Mouse (Mus musculus) CH12.LX (cell line): ENCODE measurements around the gene Prss32. TPM values are rescaled to one million over a fixed set of nuclear protein-coding genes. Genes with fewer than 3 reads are reported as not detected.
A peak's percentile ranks its signal among the peaks of the same experiment; 100 is the strongest.

Experiments
- DNase-seq: peaks from one replicate; pipeline ENCODE4 v3.0.0-alpha.2; 2013; ENCODE audit errors: extremely low read depth
- H3K27ac ChIP-seq: 2 replicates; pipeline ENCODE4 v1.5.1; 2012; ENCODE audit warnings: low read depth, mild to moderate bottlenecking, control low read depth, moderate library complexity; ENCODE audit not compliant: insufficient read depth
- H3K27me3 ChIP-seq: replicated peaks from 2 replicates; pipeline ENCODE3; 2012; ENCODE audit warnings: inconsistent platforms
- H3K36me3 ChIP-seq, 2 experiments: replicated peaks in 1 of 2; 2 replicates each; pipeline versions ENCODE3 to v1.6.1; 2012; ENCODE audit warnings: inconsistent platforms in 1 of 2, low read length in 1 of 2, mild to moderate bottlenecking in 1 of 2, mixed read lengths in 1 of 2, moderate library complexity in 1 of 2; ENCODE audit not compliant: control insufficient read depth in 1 of 2, insufficient read depth in 1 of 2
- H3K4me1 ChIP-seq, 2 experiments: 2 replicates each; pipeline ENCODE4 v1.6.1; 2012; ENCODE audit warnings: inconsistent platforms in 1 of 2, moderate library complexity in 1 of 2; ENCODE audit not compliant: insufficient read depth in 2 of 2, control insufficient read depth in 1 of 2
- H3K4me2 ChIP-seq: 2 replicates; pipeline ENCODE4 v1.6.1; 2012; ENCODE audit warnings: low read depth, mild to moderate bottlenecking, control low read depth; ENCODE audit not compliant: poor library complexity, insufficient read depth, severe bottlenecking
- H3K4me3 ChIP-seq, 3 experiments: fragments of 150-350 bp in 1 of 3; sonication (generic) in 1 of 3; replicated peaks in 1 of 3; 2 replicates each; pipeline versions ENCODE3 to v1.5.1; 2011 to 2012; ENCODE audit warnings: low read depth in 2 of 3, low read length in 2 of 3, mild to moderate bottlenecking in 2 of 3, moderate library complexity in 2 of 3, control low read depth in 1 of 3, improper control_type of control experiment in 1 of 3, inconsistent platforms in 1 of 3, mixed read lengths in 1 of 3; ENCODE audit not compliant: poor library complexity in 1 of 3
- H3K79me2 ChIP-seq: replicated peaks from 2 replicates; pipeline ENCODE4 v1.6.1; 2012; ENCODE audit warnings: mild to moderate bottlenecking, moderate library complexity; ENCODE audit not compliant: control insufficient read depth, poor library complexity, insufficient read depth, severe bottlenecking; ENCODE audit errors: extremely low read depth
- H3K9ac ChIP-seq: 2 replicates; pipeline ENCODE4 v1.6.1; 2012; ENCODE audit warnings: low read depth, mild to moderate bottlenecking, control low read depth, moderate library complexity; ENCODE audit not compliant: insufficient read depth
- H3K9me3 ChIP-seq: replicated peaks from 2 replicates; pipeline ENCODE3; 2012; ENCODE audit warnings: low read length, inconsistent platforms, mixed read lengths
- CHD1 ChIP-seq: IDR thresholded peaks from 2 replicates; pipeline ENCODE4 v1.6.1; 2012; ENCODE audit warnings: low read depth, low read length, improper control_type of control experiment, inconsistent platforms
- CHD2 ChIP-seq: IDR thresholded peaks from 2 replicates; pipeline ENCODE4 v1.6.1; 2011; ENCODE audit warnings: low read length, improper control_type of control experiment
- E2F4 ChIP-seq: IDR thresholded peaks from 2 replicates; pipeline ENCODE4 v1.6.1; 2011; ENCODE audit warnings: low read depth, low read length, improper control_type of control experiment; ENCODE audit not compliant: insufficient replicate concordance
- ELF1 ChIP-seq: IDR thresholded peaks from 2 replicates; pipeline ENCODE4 v1.6.1; 2014; ENCODE audit warnings: low read depth, mild to moderate bottlenecking, inconsistent platforms, low read length, improper control_type of control experiment
- EP300 ChIP-seq: IDR thresholded peaks from 2 replicates; pipeline ENCODE4 v1.6.1; 2011; ENCODE audit warnings: low read length, improper control_type of control experiment
- IRF4 ChIP-seq: IDR thresholded peaks from 2 replicates; pipeline ENCODE4 v1.6.1; 2014; ENCODE audit warnings: low read depth, mild to moderate bottlenecking, inconsistent platforms, low read length, improper control_type of control experiment
- JUN ChIP-seq: IDR thresholded peaks from 2 replicates; pipeline ENCODE4 v1.6.1; 2011; ENCODE audit warnings: low read depth, mild to moderate bottlenecking, low read length, improper control_type of control experiment, moderate library complexity; ENCODE audit not compliant: insufficient read depth
- MAFK ChIP-seq: IDR thresholded peaks from 2 replicates; pipeline ENCODE4 v1.6.1; 2011; ENCODE audit warnings: low read length, improper control_type of control experiment; ENCODE audit not compliant: insufficient replicate concordance
- MEF2A ChIP-seq: IDR thresholded peaks from 2 replicates; pipeline ENCODE4 v1.6.1; 2014; ENCODE audit warnings: low read depth, mild to moderate bottlenecking, inconsistent platforms, low read length, improper control_type of control experiment, borderline replicate concordance
- PAX5 ChIP-seq: IDR thresholded peaks from 2 replicates; pipeline ENCODE4 v1.6.1; 2012; ENCODE audit warnings: low read length, inconsistent platforms, mixed read lengths
- POLR2AphosphoS2 ChIP-seq: IDR thresholded peaks from 2 replicates; pipeline ENCODE4 v1.6.1; 2011; ENCODE audit warnings: low read depth, low read length, improper control_type of control experiment
- RCOR1 ChIP-seq: conservative IDR thresholded peaks from 2 replicates; pipeline ENCODE4 v1.6.1; 2012; ENCODE audit warnings: low read depth, mild to moderate bottlenecking, inconsistent platforms, low read length, improper control_type of control experiment
- SIN3A ChIP-seq: IDR thresholded peaks from 2 replicates; pipeline ENCODE4 v1.6.1; 2012; ENCODE audit warnings: low read length, improper control_type of control experiment, inconsistent platforms
- TCF12 ChIP-seq: IDR thresholded peaks from 2 replicates; pipeline ENCODE4 v1.6.1; 2014; ENCODE audit warnings: low read depth, mild to moderate bottlenecking, inconsistent platforms, low read length, improper control_type of control experiment
- USF2 ChIP-seq: conservative IDR thresholded peaks from 2 replicates; pipeline ENCODE4 v1.6.1; 2011; ENCODE audit warnings: low read depth, low read length, improper control_type of control experiment
- dilution Hi-C: fragments of 300-500 bp; cut with MboI; formaldehyde crosslinking; loops from 2 replicates; pipeline ENCODE4 v1.14.3; 2020; ENCODE audit warnings: low sequenced_read_pairs; ENCODE audit not compliant: extremely low pct_unique_long_range_greater_than_20kb, extremely low pct_ligation_motif_present
- in situ Hi-C: fragments of 300-500 bp; cut with MboI; formaldehyde crosslinking; loops from 3 replicates; pipeline ENCODE4 v1.14.3; 2019; ENCODE audit warnings: low sequenced_read_pairs, low pct_ligation_motif_present, low pct_unique_long_range_greater_than_20kb, mixed read lengths
- polyA plus RNA-seq: library from polyadenylated mRNA; unstranded; fragments of >175 nt; gene quantifications from 2 replicates; pipeline ENCODE4 v1.2.1, GENCODE M21; 2012; ENCODE audit warnings: low read depth; ENCODE audit not compliant: insufficient read length
- total RNA-seq, 2 experiments: library from RNA; depleted of rRNA; stranded (reverse); fragments of 300-350 nt in 1 of 2; fragments of >200 nt in 1 of 2; gene quantifications; 2 replicates each; pipeline ENCODE4 v1.2.3; 2012 to 2014

Prss32 gene
- total and polyA plus RNA-seq, 3 experiments: not detected

- no peak for DNase-seq
- H3K4me2 ChIP-seq: 0 out of 2 replicates have a peak overlapping the region, but pooled peaks have one; percentile 14
- in situ Hi-C loops (loop anchor here (5.0 kb wide), 1 partner anchor 36 kb away; the partner anchor contains the start of gene Flywch1), dilution Hi-C loops (no loop called here)
- peaks cover 0 to 15% of the 10 kb centered on the region in 2 experiments; a peak in 2 of 4 replicates for H3K4me1 ChIP-seq
- peaks cover 43 to 66% of the 10 kb centered on the region in 2 experiments for H3K36me3 ChIP-seq
- peaks cover 90% of the 10 kb centered on the region for H3K79me2 ChIP-seq
- no peak overlapping the region for H3K9ac ChIP-seq
- H3K9me3 ChIP-seq: no peaks in the 10 kb centered on the region
- no peak overlapping the region for H3K4me3 ChIP-seq
- H3K27ac ChIP-seq: no peak overlapping the region
- no peaks in the 10 kb centered on the region for H3K27me3 ChIP-seq
- no peak for TF ChIP-seq ELF1
- no peak for TF ChIP-seq CHD2
- no peak for TF ChIP-seq E2F4
- TF ChIP-seq TCF12: no peak
- TF ChIP-seq MAFK: no peak
- no peak for TF ChIP-seq IRF4
- TF ChIP-seq RCOR1: no peak
- TF ChIP-seq SIN3A: no peak
- no peak for TF ChIP-seq JUN
- TF ChIP-seq CHD1: no peak
- TF ChIP-seq, all 38 proteins: peak for 0
Observed at GRCm38 (mm10) chr17:23807918-23808317, 35.7 kb upstream of the Prss32 start.

- no peak overlapping the region for H3K4me3 ChIP-seq
- peaks cover 5% of the 10 kb centered on the region for H3K9me3 ChIP-seq
- dilution Hi-C loops: no loop called here
- peaks cover 54% of the 10 kb centered on the region for H3K79me2 ChIP-seq
- no peak for TF ChIP-seq CHD2
- no peak for TF ChIP-seq EP300
- TF ChIP-seq TCF12: no peak
- TF ChIP-seq MEF2A: no peak
- no peak for TF ChIP-seq POLR2AphosphoS2
- TF ChIP-seq PAX5: no peak
- TF ChIP-seq USF2: no peak
- TF ChIP-seq, all 38 proteins: peak for 0
- in situ Hi-C loops: no loop called here
- Histone ChIP-seq H3K9ac (no peak overlapping the region), H3K4me2 (no peak overlapping the region), H3K27ac (no peak overlapping the region), H3K27me3 (no peaks in the 10 kb centered on the region), H3K4me1 (0 out of 4 replicates have a peak, but pooled peaks cover 0 to 6% of the 10 kb centered on the region in 2 experiments), H3K36me3 (peaks cover 84 to 99% of the 10 kb centered on the region in 2 experiments)
- DNase-seq: no peak
Observed at GRCm38 (mm10) chr17:23815641-23816040, 28.0 kb upstream of the Prss32 start.
